Mouse (Mus musculus) embryo, embryonic 9.5 days (tissue): Measurements from ENCODE around the gene Wdr92.
A peak's percentile ranks its signal among the peaks of the same experiment; 100 is the strongest.

Source experiments
- DNase-seq: peaks from one replicate; pipeline ENCODE4 v3.0.0-alpha.2; 2017; ENCODE audit errors: extremely low spot score

Gene Wdr92

GRCm38 (mm10) chr11:17181807-17182206, at the start of gene Wdr92:
Gene Wdr92 (plus strand): TSS chr11:17182107.
- DNase-seq: no peak

- no peak for DNase-seq
Observed at GRCm38 (mm10) chr11:17135638-17136037, 46.3 kb upstream of the Wdr92 start.

GRCm38 (mm10) chr11:17138306-17139033, 43.4 kb upstream of the Wdr92 start:
- no peak for DNase-seq

GRCm38 (mm10) chr11:17158858-17159737, 22.8 kb upstream of the Wdr92 start, which contains the start of gene Ppp3r1:
Gene Ppp3r1 (plus strand): TSS chr11:17159263.
- DNase-seq: peak; percentile 94

GRCm38 (mm10) chr11:17159738-17160241, 22.1 kb upstream of the Wdr92 start:
- peak; percentile 45 for DNase-seq

GRCm38 (mm10) chr11:17160242-17160641, 21.7 kb upstream of the Wdr92 start:
- DNase-seq: peak; percentile 60

GRCm38 (mm10) chr11:17163956-17164355, 18.0 kb upstream of the Wdr92 start:
- no peak for DNase-seq

GRCm38 (mm10) chr11:17166627-17167026, 15.3 kb upstream of the Wdr92 start:
- DNase-seq: no peak

- DNase-seq: no peak
Observed at GRCm38 (mm10) chr11:17169262-17169661, 12.6 kb upstream of the Wdr92 start.

GRCm38 (mm10) chr11:17170938-17171729, 10.8 kb upstream of the Wdr92 start:
- no peak for DNase-seq

GRCm38 (mm10) chr11:17172300-17172699, 9.6 kb upstream of the Wdr92 start:
- no peak for DNase-seq

- DNase-seq: no peak
Observed at GRCm38 (mm10) chr11:17176638-17177037, 5.3 kb upstream of the Wdr92 start.

- no peak for DNase-seq
Observed at GRCm38 (mm10) chr11:17180753-17181152, 1.2 kb upstream of the Wdr92 start.

- no peak for DNase-seq
Observed at GRCm38 (mm10) chr11:17183165-17183564, 1.3 kb downstream of the Wdr92 start.

GRCm38 (mm10) chr11:17187649-17188048, 5.7 kb downstream of the Wdr92 start:
- no peak for DNase-seq

- DNase-seq: peak; percentile 52
Observed at GRCm38 (mm10) chr11:17188786-17189185, 6.9 kb downstream of the Wdr92 start.

GRCm38 (mm10) chr11:17192151-17192844, 10.4 kb downstream of the Wdr92 start:
- DNase-seq: no peak

GRCm38 (mm10) chr11:17199170-17199569, 17.3 kb downstream of the Wdr92 start:
- no peak for DNase-seq

GRCm38 (mm10) chr11:17199840-17200501, 18.1 kb downstream of the Wdr92 start:
- no peak for DNase-seq

GRCm38 (mm10) chr11:17200936-17201335, 19.0 kb downstream of the Wdr92 start:
- DNase-seq: no peak

- no peak for DNase-seq
Observed at GRCm38 (mm10) chr11:17202481-17202880, 20.6 kb downstream of the Wdr92 start.
